Mouse (Mus musculus) myocyte (in vitro differentiated cells): ENCODE measurements around the gene Hibadh.

Experiments
- POLR2A ChIP-seq: IDR thresholded peaks from one replicate; pipeline ENCODE4 v1.6.1; 2011; ENCODE audit warnings: low read depth, mild to moderate bottlenecking, control low read depth, moderate library complexity; ENCODE audit not compliant: insufficient read length
- USF1 ChIP-seq: IDR thresholded peaks from one replicate; pipeline ENCODE4 v1.6.1; 2011; ENCODE audit warnings: low read depth, mild to moderate bottlenecking, control low read depth, moderate library complexity

DNA sequence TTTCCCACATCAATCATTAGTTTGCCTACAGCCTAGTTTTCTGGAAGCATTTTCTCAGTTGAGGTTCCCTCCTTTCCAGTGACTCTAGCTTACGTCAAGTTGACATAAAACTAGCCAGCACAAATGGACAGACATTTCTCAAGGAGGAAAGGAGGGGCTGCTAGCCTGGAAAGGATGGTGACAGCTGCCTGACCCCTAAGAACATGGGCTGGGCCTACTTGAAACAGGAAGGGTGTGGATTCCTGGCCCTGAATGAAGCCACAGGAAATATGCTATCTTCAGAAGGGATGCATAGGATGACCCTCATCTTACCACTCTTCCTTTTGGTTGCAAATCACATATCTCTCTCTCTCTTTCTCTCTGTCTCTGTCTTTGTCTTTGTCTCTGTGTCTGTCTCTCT, 138.7 kb downstream of the Hibadh start:
- TF ChIP-seq POLR2A (no peak), USF1 (no peak)
